Mouse (Mus musculus): ENCODE data around the gene Adad2. TPM values are rescaled to one million over a fixed set of nuclear protein-coding genes. Genes with fewer than 3 reads are reported as not detected.
A peak's percentile ranks its signal among the peaks of the same experiment; 100 is the strongest.

Adad2 gene
- polyA plus RNA-seq, 1 experiment from 2014 or later: not detected

DNA sequence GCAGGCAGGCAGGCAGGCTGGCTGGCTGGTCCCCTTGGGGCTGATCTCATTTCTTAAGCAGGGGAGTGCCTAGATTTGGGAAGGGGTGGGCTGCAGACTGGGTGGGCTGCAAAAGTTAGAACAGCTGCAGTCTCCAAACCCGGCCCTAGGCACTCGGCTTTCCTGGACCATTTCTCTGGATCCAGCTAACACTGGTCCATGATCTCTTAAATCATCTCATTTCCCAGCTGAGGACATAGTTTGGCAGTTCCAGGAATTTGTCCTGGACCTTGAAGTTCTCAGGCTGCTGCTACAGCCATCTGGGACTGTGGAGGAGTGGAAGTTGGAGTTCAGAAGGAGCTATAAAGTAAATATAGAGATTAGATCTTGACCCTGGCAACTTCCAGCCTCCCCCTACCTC, 38.8 kb downstream of the Adad2 start:
- WGBS: 43% methylated on average over 2 of the region's 2 CpGs
- Histone ChIP-seq H3K4me1 (peaks cover 40% of the 10 kb centered on the region), H3K4me3 (no peak overlapping the region), H3K9me3 (replicated peaks) (no peaks in the 10 kb centered on the region), H3K36me3 (no peaks in the 10 kb centered on the region), H3K27me3 (ENCODE audit: low read depth, poor library complexity, severe bottlenecking) (no peaks in the 10 kb centered on the region), H3K27ac (peak overlapping the region; percentile 6; the same call in 1 of the 2 replicates)
- no peak for DNase-seq (ENCODE audit: low spot score)

DNA sequence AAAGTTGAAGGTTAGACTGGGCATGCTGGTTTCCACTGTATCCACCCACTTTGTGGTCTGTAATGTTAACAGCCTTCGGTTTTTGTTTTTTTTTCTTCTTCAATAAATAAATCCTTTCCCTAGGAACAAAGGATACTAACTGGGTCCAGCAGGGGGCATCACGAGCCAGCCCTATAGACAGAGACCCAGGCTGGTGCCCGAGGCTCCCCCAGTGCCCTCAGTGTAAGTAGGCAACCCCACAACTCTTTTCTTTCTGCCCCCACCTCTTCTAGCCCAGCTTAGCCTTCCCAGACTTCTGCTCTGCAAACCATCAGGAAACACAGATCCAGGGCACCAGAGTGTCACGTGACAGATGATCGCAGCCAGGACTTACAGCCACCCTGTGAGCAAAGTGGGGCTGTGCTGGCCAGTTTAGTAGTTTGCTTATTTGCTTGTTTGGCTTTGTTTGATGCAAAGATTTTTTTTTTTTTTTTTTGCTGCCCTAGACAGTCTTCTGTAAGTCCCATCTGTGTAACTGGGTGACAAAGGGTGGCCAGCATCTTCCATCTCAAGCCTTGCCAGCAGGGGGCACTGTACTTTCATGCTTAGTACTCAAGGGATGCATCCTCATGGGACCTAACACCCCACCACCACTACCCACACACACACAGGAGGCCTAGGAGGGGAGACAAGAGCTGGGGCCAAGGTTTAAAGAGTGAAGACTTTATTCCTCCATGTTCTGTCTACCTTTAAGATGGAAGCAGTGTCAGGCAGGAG, 44.3 kb downstream of the Adad2 start:
- H3K27me3 ChIP-seq (ENCODE audit: low read depth, poor library complexity, severe bottlenecking): no peaks in the 10 kb centered on the region
- H3K4me1 ChIP-seq: peaks cover 41% of the 10 kb centered on the region
- no peak for DNase-seq (ENCODE audit: low spot score)
- H3K36me3 ChIP-seq: no peaks in the 10 kb centered on the region
- no peaks in the 10 kb centered on the region for H3K9me3 ChIP-seq (replicated peaks)
- no peak overlapping the region for H3K4me3 ChIP-seq
- no peak overlapping the region for H3K27ac ChIP-seq
- WGBS: 64% methylated on average over 5 of the region's 5 CpGs

DNA sequence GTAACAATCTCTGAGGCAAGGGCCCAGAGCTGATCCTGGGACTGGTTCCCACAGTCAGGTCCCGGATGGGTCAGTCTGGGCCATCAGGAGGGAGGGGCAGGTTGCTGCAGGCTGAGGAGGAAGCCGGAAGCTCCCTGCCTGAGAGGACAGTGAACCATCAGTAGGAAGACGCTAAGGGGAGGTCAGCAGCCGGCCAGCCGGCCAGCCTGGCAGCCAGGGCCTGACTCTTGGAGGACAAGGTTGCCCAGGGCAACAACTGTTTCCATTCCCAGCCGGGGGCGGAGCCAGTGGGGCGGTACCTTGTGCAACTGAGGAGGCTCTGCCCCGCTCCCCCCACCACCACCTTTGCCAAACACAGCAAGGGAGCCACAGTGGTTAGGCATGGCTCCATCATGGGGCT, 48.5 kb downstream of the Adad2 start:
- DNase-seq (ENCODE audit: low spot score): peak; percentile 67
- Histone ChIP-seq H3K4me1 (peaks cover 43% of the 10 kb centered on the region), H3K36me3 (no peaks in the 10 kb centered on the region), H3K27me3 (ENCODE audit: low read depth, poor library complexity, severe bottlenecking) (peaks cover 10% of the 10 kb centered on the region; the same call in 1 of the 2 replicates), H3K4me3 (no peak overlapping the region), H3K27ac (peak overlapping the region; percentile 79), H3K9me3 (replicated peaks) (no peaks in the 10 kb centered on the region)
- 5% methylated on average over 9 of the region's 9 CpGs for WGBS

DNA sequence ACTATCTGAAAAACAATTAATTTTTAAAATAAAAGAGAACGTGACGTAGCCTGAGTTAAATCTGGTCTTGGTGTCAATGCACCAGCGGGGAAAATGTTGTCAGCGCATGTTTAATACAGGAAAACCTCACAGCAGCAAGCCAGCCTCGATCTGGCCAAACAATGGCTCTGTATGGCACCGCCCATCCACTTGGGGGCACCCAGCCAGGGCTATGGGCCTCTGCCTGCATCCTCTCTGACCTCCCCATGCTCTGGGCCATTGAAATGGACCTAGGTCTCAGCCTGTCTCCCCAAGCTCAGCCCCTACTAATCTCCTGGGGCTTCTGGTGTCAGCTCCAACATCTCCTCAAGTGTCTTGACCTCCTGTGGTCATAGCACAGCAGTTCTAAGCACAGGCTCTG, 49.3 kb downstream of the Adad2 start:
- 79% methylated on average over 6 of the region's 6 CpGs for WGBS
- H3K27ac ChIP-seq: no peak overlapping the region
- peaks cover 18% of the 10 kb centered on the region; the same call in 1 of the 2 replicates for H3K27me3 ChIP-seq (ENCODE audit: low read depth, poor library complexity, severe bottlenecking)
- no peak overlapping the region for H3K4me3 ChIP-seq
- H3K4me1 ChIP-seq: peaks cover 51% of the 10 kb centered on the region
- no peak for DNase-seq (ENCODE audit: low spot score)
- no peaks in the 10 kb centered on the region for H3K36me3 ChIP-seq
- no peaks in the 10 kb centered on the region for H3K9me3 ChIP-seq (replicated peaks)

DNA sequence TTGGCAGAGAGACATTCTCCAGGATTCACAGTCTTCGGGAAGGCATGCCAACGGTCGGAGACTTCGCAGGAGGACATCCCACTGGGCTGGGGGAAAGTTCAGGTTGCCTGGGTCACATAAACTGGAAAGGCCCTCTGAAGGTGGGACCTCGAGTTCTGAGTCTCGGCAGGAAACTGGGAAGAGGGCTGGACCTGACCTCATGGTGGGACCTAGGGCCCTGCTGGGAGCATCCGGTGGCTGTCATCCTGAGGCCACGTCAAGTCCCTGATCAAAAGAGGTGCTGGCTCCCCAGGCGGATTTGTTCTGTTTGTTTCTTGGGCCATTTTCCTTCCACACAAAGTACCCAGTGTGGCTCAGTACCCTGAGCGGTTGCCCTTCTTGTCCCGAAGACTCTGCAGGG, 50.9 kb downstream of the Adad2 start:
- DNase-seq (ENCODE audit: low spot score): no peak
- Histone ChIP-seq H3K9me3 (replicated peaks) (no peaks in the 10 kb centered on the region), H3K27me3 (ENCODE audit: low read depth, poor library complexity, severe bottlenecking) (peaks cover 28% of the 10 kb centered on the region; the same call in 1 of the 2 replicates), H3K36me3 (no peaks in the 10 kb centered on the region), H3K4me1 (peaks cover 53% of the 10 kb centered on the region), H3K4me3 (no peak overlapping the region), H3K27ac (no peak overlapping the region)
- WGBS: 68% methylated on average over 11 of the region's 11 CpGs

DNA sequence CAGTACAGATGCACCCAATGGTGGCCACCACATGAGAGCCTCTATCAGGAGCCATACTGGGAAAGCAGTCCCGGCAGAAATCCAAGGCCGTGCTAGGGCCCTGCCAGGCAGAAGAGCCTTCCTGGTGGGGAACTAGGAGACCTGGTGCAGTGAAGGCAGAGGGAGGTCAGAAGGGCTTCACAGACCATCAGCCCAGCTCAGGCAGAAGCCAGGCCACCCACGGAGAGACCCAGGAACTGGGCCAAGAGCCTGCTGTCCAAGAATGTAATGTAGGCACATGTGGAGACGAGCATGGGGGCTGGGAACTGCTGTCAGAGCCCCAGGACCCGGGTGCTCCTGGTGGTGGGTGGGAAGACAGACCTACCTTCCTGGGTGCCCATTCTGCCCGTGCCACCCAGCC, 52.7 kb downstream of the Adad2 start:
- no peak overlapping the region for H3K27ac ChIP-seq
- no peak for DNase-seq (ENCODE audit: low spot score)
- WGBS: 84% methylated on average over 6 of the region's 6 CpGs
- no peak overlapping the region for H3K4me3 ChIP-seq
- no peaks in the 10 kb centered on the region for H3K36me3 ChIP-seq
- H3K27me3 ChIP-seq (ENCODE audit: low read depth, poor library complexity, severe bottlenecking): peaks cover 28% of the 10 kb centered on the region; the same call in 1 of the 2 replicates
- H3K9me3 ChIP-seq (replicated peaks): no peaks in the 10 kb centered on the region
- H3K4me1 ChIP-seq: peaks cover 53% of the 10 kb centered on the region

Other genes with a start within 250 kb of the Adad2 start
- 6.3 and 6.7 TPM in 2 replicates for gene Mlycd, start 217.9 kb upstream of the Adad2 start, polyA plus RNA-seq (2016; fragmentation: Nextera tagmentation; extraction: Ambion mirVana)
- gene Osgin1, start 178.6 kb upstream of the Adad2 start, polyA plus RNA-seq (2016; fragmentation: Nextera tagmentation; extraction: Ambion mirVana): 0.26 and 0.34 TPM in 2 replicates
- gene Necab2, start 166.0 kb upstream of the Adad2 start, polyA plus RNA-seq (2016; fragmentation: Nextera tagmentation; extraction: Ambion mirVana): 4.2 and 5.6 TPM in 2 replicates
- gene Slc38a8, start 111.0 kb upstream of the Adad2 start, polyA plus RNA-seq (2016; fragmentation: Nextera tagmentation; extraction: Ambion mirVana): 0.05 and 0.11 TPM in 2 replicates
- gene Mbtps1, start 54.0 kb upstream of the Adad2 start, polyA plus RNA-seq (2016; fragmentation: Nextera tagmentation; extraction: Ambion mirVana): 120 and 129 TPM in 2 replicates
- gene Hsdl1, start 37.6 kb upstream of the Adad2 start, polyA plus RNA-seq (2016; fragmentation: Nextera tagmentation; extraction: Ambion mirVana): 28.2 and 33.5 TPM in 2 replicates
- gene Dnaaf1, start 37.5 kb upstream of the Adad2 start, polyA plus RNA-seq (2016; fragmentation: Nextera tagmentation; extraction: Ambion mirVana): 0.06 and 0.14 TPM in 2 replicates
- gene Taf1c, start 7.5 kb upstream of the Adad2 start, polyA plus RNA-seq (2016; fragmentation: Nextera tagmentation; extraction: Ambion mirVana): 15.8 and 16.0 TPM in 2 replicates
- 0.04 TPM in 1 of 2 replicates, not detected in the other for gene Kcng4, start 22.9 kb downstream of the Adad2 start, polyA plus RNA-seq (2016; fragmentation: Nextera tagmentation; extraction: Ambion mirVana)
- 0.10 TPM in 1 of 2 replicates, not detected in the other for gene Wfdc1, start 53.6 kb downstream of the Adad2 start, polyA plus RNA-seq (2016; fragmentation: Nextera tagmentation; extraction: Ambion mirVana)
- 2.3 and 2.5 TPM in 2 replicates for gene Atp2c2, start 87.3 kb downstream of the Adad2 start, polyA plus RNA-seq (2016; fragmentation: Nextera tagmentation; extraction: Ambion mirVana)
- 13.1 and 14.6 TPM in 2 replicates for gene Tldc1, start 165.7 kb downstream of the Adad2 start, polyA plus RNA-seq (2016; fragmentation: Nextera tagmentation; extraction: Ambion mirVana)
- 53.2 and 94.6 TPM in 2 replicates for gene Cotl1, start 227.8 kb downstream of the Adad2 start, polyA plus RNA-seq (2016; fragmentation: Nextera tagmentation; extraction: Ambion mirVana)
- 7.2 and 7.9 TPM in 2 replicates for gene Klhl36, start 249.5 kb downstream of the Adad2 start, polyA plus RNA-seq (2016; fragmentation: Nextera tagmentation; extraction: Ambion mirVana)

Measured in limb, embryonic 10.5 days (tissue).